Mouse (Mus musculus) olfactory bulb, adult 2 months (tissue): ENCODE results near the gene Egfl8.

Source experiments
- CTCF ChIP-seq: fragments of 200-500 bp; IDR thresholded peaks from 2 replicates; pipeline ENCODE4 v1.5.1; 2012; ENCODE audit warnings: low read depth, mild to moderate bottlenecking, low read length, moderate library complexity; ENCODE audit not compliant: insufficient read depth
- POLR2A ChIP-seq: fragments of 200-500 bp; IDR thresholded peaks from 2 replicates; pipeline ENCODE4 v1.6.1; 2012; ENCODE audit warnings: mild to moderate bottlenecking, low read depth, low read length, moderate library complexity; ENCODE audit not compliant: insufficient read depth

- TF ChIP-seq POLR2A = no peak
- TF ChIP-seq CTCF = no peak
These were observed 43.6 kb upstream of the Egfl8 start for GRCm38 (mm10) chr17:34659181-34659896.
